Comparison of ENCODE assay signal across 10 mouse cellular contexts in the genomic region with DNA sequence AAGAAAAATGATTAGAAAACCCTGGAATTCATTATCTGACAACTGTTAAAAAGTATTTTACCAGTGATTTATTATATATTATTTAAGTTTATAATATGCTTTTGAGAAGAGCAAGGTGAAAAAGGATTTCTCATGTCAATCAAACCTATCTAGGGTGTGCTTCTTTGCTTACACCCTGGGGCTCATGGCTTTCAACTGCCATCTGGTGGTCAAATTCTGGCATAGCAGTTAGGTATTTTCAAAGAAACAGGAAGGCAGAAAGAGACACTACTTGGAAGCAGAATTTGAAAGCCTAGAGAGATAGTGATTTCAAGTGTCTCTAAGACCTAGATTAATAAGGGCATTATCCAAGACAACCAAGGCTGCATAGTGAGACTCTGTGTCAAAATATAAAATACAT.
DNase-seq lines count a peak whose midpoint lies in the region; ATAC-seq and TF ChIP-seq lines count a peak whose summit lies in the region.
"Had no signal": no experiment of that assay in that cellular context is flagged by ENCODE, and none has a peak within 500 bp of the region (broad histone marks: within the 10 kb centered on the region; RNA-seq: fewer than 3 reads in every experiment).

No protein-coding gene starts in this region.

- H3K9me3 ChIP-seq in intestine, embryonic 16.5 days (ENCODE audit: control insufficient read depth, low read length) = no peaks in the 10 kb centered on the region
- no peaks in the 10 kb centered on the region for H3K9me3 ChIP-seq in intestine, embryonic 15.5 days
- H3K9me3 ChIP-seq in G1E (replicated peaks) = no peaks in the 10 kb centered on the region
- H3K9me3 ChIP-seq: liver, embryonic 13.5 days; stomach, embryonic 15.5 days had no signal

- H3K27me3 ChIP-seq in intestine, embryonic 16.5 days (replicated peaks; ENCODE audit: control insufficient read depth, insufficient read depth, low read length) = no peaks in the 10 kb centered on the region
- H3K27me3 ChIP-seq in intestine, embryonic 15.5 days (replicated peaks) = no peaks in the 10 kb centered on the region
- no peaks in the 10 kb centered on the region for H3K27me3 ChIP-seq in G1E (ENCODE audit: insufficient read depth, low read length)
- H3K27me3 ChIP-seq: liver, embryonic 13.5 days; stomach, embryonic 15.5 days had no signal

- no peak for TF ChIP-seq CTCF in G1E (IDR thresholded peaks at IDR 0.05; ENCODE audit: low read depth, low read length)
- peak; percentile 29 for TF ChIP-seq CTCF in lung, adult 2 months (IDR thresholded peaks at IDR 0.05; ENCODE audit: insufficient read depth, low read length)

- 0 out of 2 replicates have a peak, but pooled peaks have one; percentile 33 for ATAC-seq in intestine, embryonic 16.5 days
- ATAC-seq in intestine, embryonic 15.5 days = no peak
- ATAC-seq in G1E (ENCODE audit: extremely low read depth, insufficient number of reproducible peaks, low FRiP score, poor library complexity, severe bottlenecking) = no peak
- no peak for ATAC-seq in activated CD4-positive, CD25-positive, alpha-beta regulatory T cell, adult 4 months

- H3K4me1 ChIP-seq in intestine, embryonic 16.5 days (ENCODE audit: control insufficient read depth, insufficient read depth, low read length) = no peaks in the 10 kb centered on the region
- H3K4me1 ChIP-seq in intestine, embryonic 15.5 days (replicated peaks) = no peaks in the 10 kb centered on the region
- H3K4me1 ChIP-seq in G1E (ENCODE audit: insufficient read depth, low read depth, low read length) = no peaks in the 10 kb centered on the region
- H3K4me1 ChIP-seq in lung, adult 2 months (ENCODE audit: control insufficient read depth, insufficient read depth, low read length) = no peaks in the 10 kb centered on the region
- H3K4me1 ChIP-seq: liver, embryonic 13.5 days; stomach, embryonic 15.5 days had no signal

- no peak overlapping the region for H3K4me3 ChIP-seq in intestine, embryonic 16.5 days (ENCODE audit: low read length)
- no peak overlapping the region for H3K4me3 ChIP-seq in intestine, embryonic 15.5 days (replicated peaks)
- no peak overlapping the region for H3K4me3 ChIP-seq in G1E (ENCODE audit: low read depth, low read length)
- no peak overlapping the region for H3K4me3 ChIP-seq in lung, adult 2 months (replicated peaks; ENCODE audit: extremely low read depth, low read depth, low read length)
- H3K4me3 ChIP-seq: liver, embryonic 13.5 days; stomach, embryonic 15.5 days had no signal

- no peak for TF ChIP-seq POLR2A in lung, adult 2 months (IDR thresholded peaks at IDR 0.05; ENCODE audit: borderline replicate concordance, extremely low read depth, low read depth, low read length)

- no peaks in the 10 kb centered on the region for H3K36me3 ChIP-seq in intestine, embryonic 16.5 days (ENCODE audit: control insufficient read depth, insufficient read depth, low read length)
- no peaks in the 10 kb centered on the region for H3K36me3 ChIP-seq in intestine, embryonic 15.5 days
- H3K36me3 ChIP-seq in G1E (replicated peaks) = no peaks in the 10 kb centered on the region
- H3K36me3 ChIP-seq: liver, embryonic 13.5 days; stomach, embryonic 15.5 days had no signal

- H3K9ac ChIP-seq in intestine, embryonic 16.5 days (ENCODE audit: low read depth, low read length) = no peak overlapping the region
- no peak overlapping the region for H3K9ac ChIP-seq in intestine, embryonic 15.5 days
- H3K9ac ChIP-seq: liver, embryonic 13.5 days; stomach, embryonic 15.5 days had no signal

- H3K4me2 ChIP-seq in intestine, embryonic 16.5 days (ENCODE audit: low read depth, low read length) = no peak overlapping the region
- H3K4me2 ChIP-seq in intestine, embryonic 15.5 days (replicated peaks) = no peak overlapping the region
- H3K4me2 ChIP-seq: liver, embryonic 13.5 days; stomach, embryonic 15.5 days had no signal

- H3K27ac ChIP-seq in intestine, embryonic 16.5 days (ENCODE audit: low read length) = no peak overlapping the region
- H3K27ac ChIP-seq in intestine, embryonic 15.5 days = no peak overlapping the region
- H3K27ac ChIP-seq: liver, embryonic 13.5 days; stomach, embryonic 15.5 days had no signal

- peak; percentile 7 for DNase-seq in B cell, adult 2 months
- DNase-seq in G1E (ENCODE audit: low spot score) = peak; percentile 2
- DNase-seq in embryo, embryonic 11.5 days (ENCODE audit: low read depth, low spot score) = peak; percentile 3
- no peak for DNase-seq in lung, adult 2 months
- no peak for DNase-seq in ovary, postnatal 36 days (ENCODE audit: low spot score)
- DNase-seq: liver, embryonic 13.5 days had no signal

Comparison
In these comparisons a context has a peak if more than half of its experiments do, and no peak if none do; other contexts are left out.
1. DNase-seq: peak in B cell, adult 2 months (2 of 2), G1E (single experiment) and embryo, embryonic 11.5 days (single experiment); none in lung, adult 2 months (single experiment) and ovary, postnatal 36 days (single experiment).